Mouse (Mus musculus): Measurements from ENCODE around the gene Oxct2b.
A peak's percentile ranks its signal among the peaks of the same experiment; 100 is the strongest.
"Not testable (repeated sequence)": the region's sequence is repeated elsewhere in the genome, so short reads cannot be mapped to it uniquely, and the experiment has no call there.

Oxct2b gene

DNA sequence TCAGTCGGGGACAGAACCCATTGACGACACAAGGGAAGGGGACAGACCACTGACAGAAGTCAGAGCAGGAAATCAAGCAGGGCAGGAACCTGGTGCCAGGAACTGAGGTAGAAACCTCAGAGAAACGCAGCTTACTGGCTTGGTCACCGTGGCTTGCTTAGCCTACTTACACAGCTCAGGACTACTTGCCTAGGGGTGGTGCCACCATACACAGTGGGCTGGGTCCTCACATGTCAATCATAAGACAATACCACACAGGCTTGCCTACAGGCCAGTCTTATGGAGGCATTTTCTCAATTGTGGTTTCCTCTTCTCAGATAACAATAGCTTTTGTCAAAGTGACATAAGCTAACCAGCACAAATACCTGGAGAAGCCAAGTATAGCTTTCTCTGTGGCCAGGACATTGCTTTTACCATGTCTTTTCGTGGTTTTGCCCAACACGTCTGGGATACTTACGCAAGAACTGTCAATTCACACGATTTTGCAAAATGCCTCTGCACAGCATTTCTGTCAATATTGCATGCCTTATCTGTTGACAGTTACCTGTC lies 3.8 kb upstream of the Oxct2b start:
- peak; percentile 28 for DNase-seq (ENCODE audit: low read depth, low spot score)

DNA sequence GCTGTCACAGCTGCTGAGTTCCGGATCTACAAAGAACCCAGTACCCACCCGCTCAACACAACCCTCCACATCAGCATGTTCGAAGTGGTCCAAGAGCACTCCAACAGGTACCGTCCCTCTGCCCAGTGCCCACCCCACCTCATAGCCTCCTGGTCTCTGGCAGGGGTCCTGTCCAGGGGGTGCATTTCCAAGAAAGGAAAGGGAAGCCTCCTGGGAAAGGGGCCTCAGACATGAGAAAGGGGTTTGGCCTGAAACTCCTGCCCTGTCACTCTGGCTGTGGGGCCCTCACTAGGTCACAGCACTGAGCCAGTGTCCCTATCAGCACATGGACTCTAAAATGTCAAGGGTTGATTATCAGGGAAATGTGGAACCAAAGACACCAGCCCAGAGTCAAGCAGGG lies 1.4 kb upstream of the Oxct2b start:
- not testable (repeated sequence) for DNase-seq (ENCODE audit: low read depth, low spot score)

DNA sequence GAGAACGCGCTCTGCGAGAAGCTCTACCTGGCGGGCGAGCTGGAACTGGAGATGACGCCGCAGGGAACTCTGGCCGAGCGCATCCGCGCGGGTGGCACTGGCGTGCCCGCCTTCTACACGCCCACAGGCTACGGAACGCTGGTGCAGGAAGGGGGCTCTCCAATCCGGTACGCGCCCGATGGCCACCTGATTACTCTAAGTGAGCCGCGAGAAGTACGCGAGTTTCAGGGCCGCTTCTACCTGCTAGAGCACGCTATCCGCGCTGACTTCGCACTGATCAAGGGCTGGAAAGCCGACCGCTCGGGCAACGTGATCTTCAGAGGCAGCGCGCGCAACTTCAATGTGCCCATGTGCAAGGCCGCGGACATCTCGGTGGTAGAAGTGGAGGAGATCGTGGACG lies 574 bp downstream of the Oxct2b start:
- DNase-seq (ENCODE audit: low read depth, low spot score): not testable (repeated sequence)

DNA sequence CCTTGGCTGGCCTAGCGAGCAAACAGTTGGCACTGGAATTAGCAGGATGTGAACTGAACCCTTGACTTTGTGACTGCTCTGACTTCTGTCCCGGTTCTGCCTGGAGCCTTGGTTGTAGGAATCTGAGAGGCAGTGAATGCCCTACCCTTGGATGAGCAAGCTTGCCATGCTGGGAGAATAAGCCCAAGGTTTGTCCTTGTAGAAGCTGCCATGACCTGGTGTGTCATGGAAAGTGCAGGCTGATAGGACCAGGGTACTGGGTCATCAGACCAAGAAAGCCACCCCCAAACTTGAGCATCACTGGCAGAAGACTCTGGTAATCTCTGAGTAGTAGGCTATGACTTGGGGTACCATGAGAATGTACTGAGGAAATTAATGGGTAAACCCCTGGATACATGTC lies 5.2 kb downstream of the Oxct2b start:
- DNase-seq (ENCODE audit: low read depth, low spot score): no peak

DNA sequence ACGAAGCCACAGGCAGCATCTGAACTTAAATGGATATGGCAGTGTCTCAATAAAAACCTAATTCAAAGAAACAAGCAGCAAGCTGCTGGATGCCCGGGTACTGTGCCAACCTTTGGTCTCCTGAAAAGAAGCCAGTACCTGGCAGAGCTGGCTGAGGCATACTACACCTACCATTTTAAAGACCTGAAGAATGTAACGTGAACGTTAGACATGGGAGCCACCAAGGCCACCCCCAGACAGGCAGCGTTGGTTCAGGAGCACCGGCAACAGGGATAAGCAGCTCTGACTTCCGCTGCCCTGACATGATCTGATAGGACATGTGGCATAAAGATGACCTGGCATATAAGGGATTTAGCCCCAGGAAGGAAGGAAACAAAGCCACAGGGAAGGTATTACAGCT lies 10.6 kb downstream of the Oxct2b start:
- no peak for DNase-seq (ENCODE audit: low read depth, low spot score)

DNA sequence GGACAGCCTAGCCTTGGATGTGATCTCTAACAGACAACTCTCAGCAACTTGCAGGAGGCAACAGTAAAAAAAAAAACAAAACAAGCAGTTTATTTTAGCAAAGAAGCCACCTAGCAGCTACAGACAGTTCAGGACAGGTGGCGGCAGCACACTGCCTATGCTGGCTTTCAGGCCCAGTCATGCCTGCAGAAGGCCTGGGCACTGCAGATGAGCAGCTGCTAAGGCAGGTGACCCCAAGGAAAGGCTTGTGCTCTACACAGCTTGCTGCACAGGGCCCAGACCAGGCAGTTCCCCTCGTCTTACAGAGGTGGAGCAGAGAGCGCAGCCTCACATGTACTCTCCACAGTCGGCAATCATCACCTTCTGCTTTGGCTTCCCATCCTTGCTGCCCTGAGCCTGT lies 11.0 kb downstream of the Oxct2b start:
- no peak for DNase-seq (ENCODE audit: low read depth, low spot score)

DNA sequence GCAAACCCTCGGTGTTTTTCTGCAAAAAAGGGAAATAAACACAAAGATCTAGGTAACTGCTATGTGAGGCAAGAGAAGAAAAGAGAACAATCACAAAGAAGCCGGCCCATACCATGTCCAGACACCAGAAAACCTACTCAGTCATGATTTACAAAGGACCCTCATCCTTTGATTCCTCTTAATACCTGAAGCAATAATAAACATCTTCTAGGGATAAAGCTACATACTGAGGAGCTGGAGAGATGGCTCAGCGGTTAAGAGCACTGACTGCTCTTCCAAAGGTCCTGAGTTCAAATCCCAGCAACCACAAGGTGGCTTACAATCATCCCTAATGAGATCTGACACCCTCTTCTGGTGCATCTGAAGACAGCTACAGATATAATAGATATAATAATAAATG lies 21.5 kb downstream of the Oxct2b start:
- DNase-seq (ENCODE audit: low read depth, low spot score): no peak

DNA sequence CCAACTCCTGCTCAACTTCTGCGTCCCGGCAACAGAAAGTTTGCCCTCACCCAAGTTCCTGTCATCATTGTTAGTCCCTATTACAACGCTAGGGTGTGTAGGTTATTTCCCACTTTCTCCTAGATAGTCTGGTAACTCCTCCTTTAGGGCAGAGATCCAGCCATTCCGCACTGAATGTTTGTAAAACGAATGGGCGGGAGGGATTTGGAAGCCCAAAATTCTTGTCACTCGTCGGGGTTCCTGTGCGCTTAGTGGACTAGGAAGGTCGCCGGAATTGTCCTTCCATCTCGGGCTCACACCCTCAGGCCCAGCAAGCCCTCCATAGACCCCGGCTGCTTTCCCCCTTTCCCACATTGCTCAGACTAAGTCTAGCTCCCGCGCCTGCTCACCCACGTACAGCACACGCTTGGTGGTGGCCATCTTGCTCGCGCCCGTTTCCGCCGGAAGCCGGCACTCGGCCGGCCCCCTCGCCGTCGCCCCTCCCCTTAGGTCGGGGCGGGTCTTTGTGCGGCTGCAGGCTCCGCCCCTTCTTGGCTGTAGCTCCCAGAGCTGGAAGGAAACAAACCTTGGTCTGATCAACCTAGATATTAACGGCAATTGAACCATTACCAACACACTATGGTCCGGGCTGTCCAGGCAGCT lies 23.6 kb downstream of the Oxct2b start, which contains the start of gene Ppie:
TSS of gene Ppie (minus strand) at position 439 of the 642 bp plus-strand sequence.
- DNase-seq (ENCODE audit: low read depth, low spot score): peak; percentile 97

DNA sequence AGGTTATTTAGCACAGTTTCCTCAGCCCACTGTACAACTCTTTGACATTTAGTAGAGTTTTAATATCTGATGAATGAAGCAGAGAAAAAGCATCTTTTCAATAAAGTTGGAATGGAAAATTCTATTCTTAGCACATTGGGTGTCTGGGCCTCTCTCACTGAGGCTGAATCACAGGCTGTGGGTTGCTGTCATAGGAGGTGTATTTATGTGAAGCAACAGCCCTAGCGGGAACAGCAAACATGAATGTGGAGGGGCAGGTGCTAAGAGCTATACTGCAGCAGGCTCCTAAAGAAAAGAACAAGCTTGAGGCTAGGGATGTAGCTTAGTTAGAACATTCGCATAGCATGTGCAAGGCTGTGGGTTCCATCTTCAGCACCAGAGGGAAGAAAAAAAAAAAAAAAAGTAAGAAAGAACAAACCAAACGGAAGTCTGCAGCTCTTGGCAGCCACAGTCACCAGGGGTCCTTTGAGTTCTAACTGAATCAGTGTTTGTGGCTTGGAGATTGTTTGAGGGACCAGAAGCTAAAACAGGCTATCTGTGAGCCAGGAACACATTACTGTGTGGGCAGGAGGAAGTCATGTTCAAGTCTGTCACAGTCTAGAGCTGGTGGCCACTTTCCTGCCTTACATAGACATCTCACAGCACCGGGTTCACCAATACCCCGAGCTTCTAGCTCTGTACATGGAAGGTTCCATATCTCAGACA lies 31.5 kb downstream of the Oxct2b start:
- DNase-seq (ENCODE audit: low read depth, low spot score): peak; percentile 13

DNA sequence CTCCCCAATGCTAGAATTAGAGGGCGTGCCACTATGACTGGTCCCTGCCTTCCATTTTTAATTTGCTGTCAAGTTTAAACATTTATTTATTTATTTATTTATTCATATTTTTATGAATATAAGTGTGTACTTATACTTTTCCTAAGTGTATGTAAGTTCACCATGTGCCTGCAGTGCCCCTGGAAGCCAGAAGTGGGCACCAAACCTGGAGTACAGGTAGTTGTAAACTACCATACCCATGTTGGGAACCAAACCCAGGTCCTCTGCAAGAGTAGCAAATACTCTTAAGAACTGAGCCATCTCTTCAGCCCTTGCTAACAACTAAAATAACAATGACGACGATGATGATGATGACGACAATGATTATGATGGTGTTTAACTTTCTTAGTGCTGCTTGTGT lies 35.9 kb downstream of the Oxct2b start:
- no peak for DNase-seq (ENCODE audit: low read depth, low spot score)

DNA sequence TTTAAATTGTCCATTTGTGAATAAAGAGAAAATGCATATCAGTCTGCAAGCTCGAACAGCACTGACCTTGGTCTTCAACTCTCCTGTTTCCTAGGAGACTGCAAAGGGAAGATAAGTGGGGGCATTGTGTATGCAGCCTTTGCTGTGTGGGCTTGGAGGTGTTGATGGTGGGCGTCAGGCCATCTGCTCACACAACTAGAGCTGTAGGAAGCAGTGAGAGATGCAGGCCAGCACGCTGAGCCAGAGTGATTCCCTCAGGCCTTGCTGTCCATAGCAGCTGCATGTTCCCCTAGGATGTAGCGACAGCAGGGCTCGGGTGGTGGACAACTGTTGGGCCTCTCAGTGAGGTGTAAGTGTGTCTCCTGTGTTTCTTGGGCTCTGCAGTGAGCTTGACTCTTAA lies 36.9 kb downstream of the Oxct2b start:
- DNase-seq (ENCODE audit: low read depth, low spot score): no peak

DNA sequence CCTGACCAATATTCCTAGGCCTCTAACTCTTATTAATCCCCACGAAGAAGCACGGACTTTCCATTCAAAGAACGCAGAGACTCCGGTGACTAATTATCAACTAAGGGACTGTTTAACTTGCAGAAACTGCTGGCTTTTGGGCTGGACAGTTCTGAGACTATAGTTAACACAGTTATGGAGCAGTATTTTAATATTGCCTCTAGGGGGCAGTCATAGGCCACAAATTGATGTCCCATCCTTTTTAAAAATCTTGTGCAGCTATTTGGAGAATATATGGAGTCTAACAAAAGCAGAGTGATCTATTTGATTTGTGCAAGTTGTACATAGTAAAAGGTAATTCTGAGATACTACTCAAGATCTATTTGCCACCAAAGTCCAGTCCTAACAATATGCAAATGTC lies 38.9 kb downstream of the Oxct2b start:
- DNase-seq (ENCODE audit: low read depth, low spot score): peak; percentile 71

DNA sequence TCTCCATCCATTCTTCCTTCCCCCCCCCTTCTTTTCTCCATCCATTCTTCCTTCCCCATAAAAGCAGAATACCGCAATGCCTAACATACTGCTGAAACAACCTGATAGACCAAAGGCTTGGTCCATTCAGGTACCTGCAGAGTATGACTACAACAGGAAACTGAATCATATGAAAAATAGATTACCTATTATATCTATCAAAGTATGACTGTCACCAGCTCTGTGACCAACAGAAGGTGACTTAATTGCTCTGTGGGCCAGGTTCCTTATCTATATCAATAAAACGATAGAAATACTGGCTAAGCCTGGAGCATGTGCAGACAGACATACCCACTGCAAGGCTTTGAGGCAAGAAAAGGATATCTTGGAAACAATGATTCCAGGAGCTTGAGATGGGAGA lies 39.4 kb downstream of the Oxct2b start:
- DNase-seq (ENCODE audit: low read depth, low spot score): no peak

DNA sequence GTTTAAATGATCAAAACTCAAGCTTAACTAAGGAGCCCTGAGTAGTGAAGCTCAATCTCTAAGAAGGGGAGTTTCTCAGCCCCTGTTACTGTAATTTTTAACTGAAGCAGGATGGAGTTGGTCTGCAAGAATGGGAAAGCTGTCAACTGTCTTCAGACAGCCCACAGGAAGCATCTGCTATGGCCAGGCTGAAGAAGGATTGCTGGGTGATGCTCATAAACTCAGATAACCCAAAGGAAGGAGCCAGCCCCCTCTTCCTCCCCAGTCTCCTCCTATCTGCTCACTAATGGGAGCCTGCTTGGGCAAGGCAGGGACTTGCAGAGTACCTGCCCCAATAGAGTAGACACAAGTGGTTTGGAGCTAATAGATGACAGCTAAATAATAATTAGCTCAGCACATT lies 39.8 kb downstream of the Oxct2b start:
- no peak for DNase-seq (ENCODE audit: low read depth, low spot score)

DNA sequence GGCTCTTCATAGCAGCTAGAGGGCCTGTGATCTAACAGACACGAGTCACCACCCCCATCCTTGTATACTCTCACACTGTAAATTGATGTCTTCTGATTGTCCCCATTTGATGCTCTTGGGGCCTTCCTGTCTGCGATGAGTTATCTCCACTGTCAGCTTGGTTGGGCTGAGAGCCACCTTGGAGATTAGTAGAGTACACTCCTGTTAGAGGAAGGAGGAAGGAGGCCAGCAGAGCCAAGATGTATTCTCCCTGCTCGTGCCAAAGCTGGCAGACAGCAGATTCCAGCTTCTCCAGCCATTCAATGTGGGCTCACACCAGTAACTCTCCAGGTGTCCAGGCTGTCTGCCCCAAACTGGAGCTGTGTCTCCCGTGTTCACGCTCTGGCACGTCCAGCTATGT lies 44.5 kb downstream of the Oxct2b start:
- DNase-seq (ENCODE audit: low read depth, low spot score): no peak

DNA sequence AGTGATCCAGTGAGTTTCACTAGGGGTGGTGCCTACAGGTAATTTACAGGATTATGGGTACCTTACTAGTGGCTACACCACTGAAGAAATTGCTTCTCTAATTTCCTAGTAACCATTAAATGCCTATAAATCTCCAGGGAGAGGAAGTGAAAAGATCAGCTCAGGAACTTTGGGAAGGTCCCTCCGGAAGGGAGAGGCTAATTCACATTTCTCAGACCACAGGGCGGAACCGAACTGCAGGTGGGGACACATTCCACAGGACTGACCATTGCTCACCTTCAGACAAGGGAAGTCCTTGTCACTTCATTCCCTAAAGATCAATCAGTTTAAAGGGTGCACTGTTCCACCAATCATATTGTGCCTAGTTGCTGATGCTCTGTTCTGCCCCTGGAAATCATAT lies 45.2 kb downstream of the Oxct2b start:
- DNase-seq (ENCODE audit: low read depth, low spot score): not testable (repeated sequence)

DNA sequence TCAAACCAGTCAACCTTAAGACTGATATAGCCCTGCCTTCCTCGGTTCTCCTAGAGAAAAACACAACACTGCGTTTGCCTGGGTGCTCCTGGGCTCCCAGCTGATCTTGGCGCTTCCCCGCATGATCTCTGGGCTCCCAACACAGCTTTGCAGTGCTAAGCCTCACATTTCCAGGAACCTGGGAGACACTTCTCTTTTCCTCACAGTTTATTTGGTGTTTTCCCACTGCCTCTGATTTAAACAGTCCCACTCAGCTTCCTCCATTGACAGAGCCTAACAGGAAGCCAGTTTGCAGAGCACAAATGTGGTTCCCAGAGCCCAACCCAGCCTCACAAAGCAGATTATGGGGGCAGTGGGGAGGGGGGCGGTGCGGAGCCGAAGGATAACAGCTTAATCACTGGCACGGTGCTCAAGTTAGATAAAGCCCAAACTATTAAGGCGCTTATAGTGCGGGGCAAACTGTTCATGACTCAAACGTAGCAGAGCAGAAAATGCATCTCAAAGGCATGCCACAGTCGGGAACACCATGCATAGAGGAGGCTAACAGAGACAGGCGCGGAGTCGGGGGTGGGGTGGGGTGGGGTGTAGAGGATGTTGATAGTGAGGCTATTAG lies 46.3 kb downstream of the Oxct2b start:
- no peak for DNase-seq (ENCODE audit: low read depth, low spot score)

DNA sequence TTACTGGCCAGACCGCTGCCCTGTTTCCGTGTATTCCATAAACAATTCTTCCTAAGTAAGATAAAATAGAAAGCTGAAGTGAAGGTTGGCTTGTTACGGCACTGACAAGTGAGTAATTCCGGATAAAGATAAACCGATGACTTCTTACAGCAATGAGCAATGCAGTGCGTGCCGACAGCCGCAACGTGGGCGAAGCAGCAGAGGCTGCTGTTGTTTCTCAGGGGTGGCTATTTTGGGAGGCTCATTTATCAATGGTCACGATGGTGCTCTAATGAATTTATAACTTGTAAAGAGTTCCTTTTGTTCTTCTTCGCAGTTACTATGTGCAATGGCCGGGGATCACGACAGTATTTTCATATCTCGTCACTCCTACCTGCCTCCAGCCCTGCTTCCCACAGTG lies 48.1 kb downstream of the Oxct2b start:
- DNase-seq (ENCODE audit: low read depth, low spot score): no peak
